Mouse (Mus musculus): ENCODE data around the gene Rabac1.

DNA sequence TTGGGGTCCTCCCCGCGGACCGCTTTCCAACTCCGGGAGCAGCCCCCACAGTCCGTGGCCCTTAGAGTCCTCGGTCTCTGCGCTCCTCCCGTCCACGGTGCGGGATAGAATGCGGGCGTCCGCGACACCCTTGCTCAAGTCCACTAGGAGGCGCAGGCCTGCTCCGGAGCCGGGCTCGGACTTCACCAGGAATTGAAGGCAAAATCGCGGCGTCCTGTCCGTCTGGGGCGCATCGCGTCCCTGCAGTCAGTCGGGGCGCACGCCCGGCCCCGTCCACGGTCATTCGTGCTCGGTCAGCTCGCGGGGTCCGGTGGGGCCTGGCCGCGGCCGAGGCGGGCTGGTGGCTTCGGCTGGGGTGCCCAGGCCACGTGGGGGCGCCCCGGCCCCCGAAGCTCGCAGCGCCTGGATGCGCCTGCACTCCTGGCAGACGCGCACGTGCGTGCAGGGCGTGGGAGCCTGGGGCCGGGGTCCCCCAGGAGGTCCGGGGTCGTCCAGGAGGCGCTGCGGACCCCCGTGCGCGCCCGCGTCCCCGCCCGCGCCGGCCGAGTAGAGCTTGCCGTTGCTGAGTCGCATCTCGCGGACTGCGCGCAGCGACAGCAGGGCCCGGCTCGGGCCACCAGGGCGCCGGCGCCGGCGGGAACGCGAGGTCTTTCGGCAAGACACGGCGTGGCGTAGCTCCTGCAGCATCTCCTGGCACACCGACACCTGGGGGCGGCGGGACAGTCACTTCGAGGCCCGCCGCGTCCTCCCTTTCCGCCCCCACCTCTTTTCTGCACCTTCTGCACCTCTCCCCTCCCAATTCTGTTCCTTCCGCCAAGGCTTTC lies 37.7 kb upstream of the Rabac1 start:
- TF ChIP-seq POLR2A (IDR thresholded peaks at IDR 0.05; ENCODE audit: low read depth, low read length) (no peak), CTCF (IDR thresholded peaks at IDR 0.05; ENCODE audit: extremely low read depth, insufficient read depth, insufficient read length, insufficient replicate concordance) (0 out of 2 replicates have a peak, but pooled peaks have one; percentile 11)

All from spleen, adult 2 months (tissue).